Mouse (Mus musculus): ENCODE data around the gene Tcta.
A peak's percentile ranks its signal among the peaks of the same experiment; 100 is the strongest.
"Not testable (repeated sequence)": the region's sequence is repeated elsewhere in the genome, so short reads cannot be mapped to it uniquely, and the experiment has no call there.

Tcta gene

GRCm38 (mm10) chr9:108305629-108306520, at the start of gene Tcta, which contains the start of gene Rhoa:
TSS of gene Tcta (minus strand) at chr9:108306160.
TSS of gene Rhoa (plus strand) at chr9:108306129.
- peak; percentile 100 for DNase-seq (ENCODE audit: low spot score)

DNA sequence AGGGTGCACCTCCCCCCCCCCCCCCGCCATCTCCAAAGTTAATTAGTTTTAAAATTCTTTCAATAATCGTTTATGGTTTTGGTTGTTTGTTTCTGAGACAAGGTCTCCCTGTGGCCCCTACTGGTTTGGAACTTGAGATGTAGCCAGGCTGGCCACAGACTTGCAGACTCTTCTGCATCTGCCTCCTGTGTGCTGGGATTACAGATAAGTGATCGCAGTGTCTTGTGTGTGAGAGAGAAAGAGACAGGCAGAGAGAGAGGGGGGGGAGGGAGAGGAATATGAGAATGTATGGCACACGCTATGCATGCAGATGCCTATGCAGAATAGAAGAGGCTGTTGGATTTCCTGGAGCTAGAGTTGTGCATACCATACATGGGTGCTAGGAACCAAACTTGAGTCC, 43.8 kb upstream of the Tcta start:
- DNase-seq (ENCODE audit: low spot score), result no peak

DNA sequence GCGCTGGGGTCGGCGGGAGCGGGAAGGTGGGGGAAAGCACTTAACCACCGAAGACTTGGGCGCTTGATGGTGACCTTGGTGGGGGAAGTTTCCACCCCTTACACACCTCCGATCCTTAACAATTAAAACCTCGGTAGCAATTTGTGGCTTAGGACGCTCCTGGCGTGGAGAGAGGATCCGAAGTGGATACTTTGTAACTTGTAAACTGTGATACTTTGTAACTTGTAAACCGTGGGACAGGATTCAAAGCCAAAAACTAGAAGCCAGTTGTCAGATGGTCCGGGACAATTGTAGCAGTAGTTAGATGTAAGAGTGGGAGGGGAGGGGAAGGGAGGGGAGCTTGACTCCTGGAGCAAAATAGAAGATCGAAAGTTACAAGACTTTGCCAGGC, 42.3 kb upstream of the Tcta start:
- peak; percentile 23 for DNase-seq (ENCODE audit: low spot score)

DNA sequence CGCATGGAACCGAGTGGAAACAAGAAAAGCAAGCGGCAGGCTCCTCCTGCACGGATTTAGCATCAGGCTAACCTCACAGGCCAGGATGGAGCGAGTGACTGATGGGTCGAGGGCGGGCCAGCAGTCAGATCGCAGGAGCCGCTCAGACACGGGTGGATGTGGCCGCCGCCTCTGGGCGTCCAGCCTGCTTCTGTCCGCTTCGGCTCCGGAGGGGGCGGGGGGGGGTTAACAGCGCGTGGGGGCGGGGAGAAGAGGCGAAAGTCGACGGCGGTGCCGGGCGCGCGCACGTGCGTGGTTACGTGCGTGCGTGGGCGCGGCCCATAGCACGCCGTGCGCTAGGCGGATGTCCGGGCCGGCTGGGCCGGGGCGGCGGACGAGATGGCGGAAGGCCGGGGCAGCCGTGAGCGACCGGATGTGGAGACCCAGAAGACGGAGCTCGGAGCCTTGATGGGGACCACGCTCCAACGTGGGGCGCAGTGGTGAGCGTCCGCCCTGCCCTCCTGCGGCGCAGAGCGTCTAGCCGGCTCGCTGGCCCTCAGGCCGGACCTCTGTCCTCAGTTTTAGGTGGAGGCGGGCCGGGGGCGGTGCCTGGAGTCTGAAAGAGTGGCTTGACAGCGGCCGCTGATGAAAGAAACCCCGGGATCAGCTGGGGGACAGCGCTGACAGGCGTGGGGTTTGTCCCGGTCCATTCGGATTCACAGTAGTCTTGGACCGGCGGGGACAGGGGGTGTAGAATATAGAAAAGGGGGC, 41.8 kb upstream of the Tcta start, which contains the start of gene Usp4:
Usp4 (plus strand) TSS at position 314 of the 750 bp plus-strand sequence.
- peak; percentile 89 for DNase-seq (ENCODE audit: low spot score)

GRCm38 (mm10) chr9:108347024-108347423, 41.1 kb upstream of the Tcta start:
- DNase-seq (ENCODE audit: low spot score), result peak; percentile 63

DNA sequence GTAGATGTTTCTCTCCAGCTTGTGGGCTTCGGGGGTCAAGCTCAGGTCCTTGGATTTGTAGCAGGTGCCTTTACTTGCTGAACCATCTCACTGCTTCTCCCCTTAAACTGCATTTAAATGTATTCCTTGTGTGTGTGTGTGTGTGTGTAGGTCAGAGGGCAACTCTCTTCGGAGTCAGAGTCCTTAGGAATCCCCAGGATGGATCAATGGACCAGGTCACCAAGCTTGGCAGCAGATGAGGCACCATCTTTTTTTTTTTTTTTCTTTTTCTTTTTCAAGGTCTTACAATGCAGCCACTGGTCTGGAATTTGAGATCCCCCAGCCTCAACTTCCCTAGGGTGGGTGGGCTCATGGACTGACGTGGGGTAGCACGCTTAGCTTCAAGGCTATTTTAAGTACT, 38.5 kb upstream of the Tcta start:
- DNase-seq (ENCODE audit: low spot score), result no peak

GRCm38 (mm10) chr9:108343835-108344234, 37.9 kb upstream of the Tcta start:
- DNase-seq (ENCODE audit: low spot score), result no peak

DNA sequence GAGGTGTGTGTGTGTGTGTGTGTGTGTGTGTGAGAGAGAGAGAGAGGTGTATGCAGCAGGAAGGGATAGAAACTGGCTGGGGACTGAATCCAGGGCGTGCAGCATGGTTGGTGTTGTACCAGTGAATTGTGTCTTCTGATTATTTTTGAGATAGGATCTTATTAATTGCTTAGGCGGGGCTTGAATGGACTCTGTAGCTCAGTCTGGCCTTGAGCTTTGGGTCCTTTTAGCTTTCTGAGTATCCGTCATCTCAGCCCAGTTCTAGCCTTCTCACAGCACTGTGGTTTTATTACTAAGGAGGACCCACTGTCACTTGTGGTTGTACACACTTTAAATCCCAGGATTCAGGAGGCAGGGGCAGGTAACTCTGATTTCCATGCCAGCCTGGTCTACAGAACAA, 37.4 kb upstream of the Tcta start:
- peak; percentile 21 for DNase-seq (ENCODE audit: low spot score)

GRCm38 (mm10) chr9:108342301-108342831, 36.4 kb upstream of the Tcta start:
- peak; percentile 94 for DNase-seq (ENCODE audit: low spot score)

- peak; percentile 82 for DNase-seq (ENCODE audit: low spot score)
Measured at GRCm38 (mm10) chr9:108341801-108342200, 35.8 kb upstream of the Tcta start.

DNA sequence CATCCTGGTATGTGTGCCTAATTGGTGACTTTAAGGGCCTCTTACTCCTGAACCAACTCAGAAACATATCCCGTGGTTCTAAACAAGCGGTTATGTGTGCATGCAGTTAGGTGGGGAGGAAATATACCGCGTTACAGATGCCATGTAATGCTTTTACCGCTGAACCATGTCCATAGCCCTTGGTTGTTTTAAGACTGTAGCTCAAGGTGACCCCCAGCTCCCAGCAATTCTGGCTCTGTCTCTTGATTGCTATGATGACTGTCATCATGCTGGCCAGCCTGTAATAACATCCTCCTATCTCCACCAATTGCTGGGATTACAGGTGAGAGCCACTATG, 35.1 kb upstream of the Tcta start:
- DNase-seq (ENCODE audit: low spot score), result no peak

DNA sequence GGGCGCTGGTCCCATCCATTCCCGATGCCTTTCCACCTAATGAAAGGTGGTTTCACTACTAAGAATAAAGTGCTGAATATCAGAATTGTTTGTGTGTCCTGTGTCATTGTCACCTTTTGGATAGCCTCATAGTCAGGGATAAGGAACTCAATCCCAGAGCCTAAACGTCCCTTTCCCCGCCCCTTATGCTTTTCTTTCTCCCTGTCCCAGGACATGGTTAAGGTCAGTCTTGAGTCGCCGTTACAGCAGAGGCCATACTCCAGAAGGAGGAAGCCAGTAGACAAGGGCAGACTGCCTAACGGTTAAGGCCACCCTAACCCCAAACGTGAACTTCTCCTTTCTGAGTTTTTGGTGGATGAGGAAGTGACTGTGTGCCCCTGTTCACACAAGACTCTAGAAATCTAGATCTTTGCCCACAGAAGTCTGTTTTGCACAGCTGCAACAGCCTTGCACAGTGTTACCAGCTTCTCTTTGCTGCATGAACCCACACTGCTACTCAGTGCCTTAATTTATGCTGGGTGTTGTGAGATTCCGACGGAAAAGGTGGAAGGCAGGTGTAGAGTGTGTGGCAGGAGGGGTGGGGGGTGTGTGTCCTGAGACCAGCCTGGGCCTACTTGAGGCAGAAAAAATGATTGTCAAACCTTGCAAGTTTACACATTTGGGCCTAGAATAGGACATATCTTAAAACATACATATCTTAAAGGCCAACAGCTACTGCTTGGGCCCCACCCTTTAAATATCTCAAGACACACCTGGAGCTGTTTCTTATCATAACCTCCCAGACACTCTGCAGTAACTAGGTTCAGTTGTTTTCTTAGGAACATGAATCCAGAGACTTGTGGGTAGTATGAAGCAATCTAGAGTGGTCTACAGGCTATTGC, 34.5 kb upstream of the Tcta start:
- peak; percentile 58 for DNase-seq (ENCODE audit: low spot score)

GRCm38 (mm10) chr9:108339886-108340257, 33.9 kb upstream of the Tcta start:
- peak; percentile 43 for DNase-seq (ENCODE audit: low spot score)

- DNase-seq (ENCODE audit: low spot score), result peak; percentile 97
Measured at GRCm38 (mm10) chr9:108338886-108339781, 33.2 kb upstream of the Tcta start, which contains the start of gene Gpx1. TSS of gene Gpx1 (plus strand) at chr9:108338903.

DNA sequence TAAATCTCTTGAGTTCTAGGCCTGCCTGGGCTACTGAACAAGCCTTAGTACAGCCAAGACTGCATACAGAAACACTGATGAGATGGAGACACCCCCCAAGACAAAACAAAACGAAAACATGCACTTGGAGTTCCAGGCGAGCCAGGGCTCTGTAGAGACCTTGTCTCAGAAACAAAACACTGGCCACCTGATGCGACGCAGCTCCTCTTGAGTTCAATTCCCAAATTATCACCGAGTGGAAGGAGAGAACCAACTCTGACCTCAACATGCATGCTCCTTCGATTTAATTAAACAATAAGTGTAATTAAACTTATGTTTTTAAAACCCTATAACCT, 32.6 kb upstream of the Tcta start:
- DNase-seq (ENCODE audit: low spot score), result no peak

DNA sequence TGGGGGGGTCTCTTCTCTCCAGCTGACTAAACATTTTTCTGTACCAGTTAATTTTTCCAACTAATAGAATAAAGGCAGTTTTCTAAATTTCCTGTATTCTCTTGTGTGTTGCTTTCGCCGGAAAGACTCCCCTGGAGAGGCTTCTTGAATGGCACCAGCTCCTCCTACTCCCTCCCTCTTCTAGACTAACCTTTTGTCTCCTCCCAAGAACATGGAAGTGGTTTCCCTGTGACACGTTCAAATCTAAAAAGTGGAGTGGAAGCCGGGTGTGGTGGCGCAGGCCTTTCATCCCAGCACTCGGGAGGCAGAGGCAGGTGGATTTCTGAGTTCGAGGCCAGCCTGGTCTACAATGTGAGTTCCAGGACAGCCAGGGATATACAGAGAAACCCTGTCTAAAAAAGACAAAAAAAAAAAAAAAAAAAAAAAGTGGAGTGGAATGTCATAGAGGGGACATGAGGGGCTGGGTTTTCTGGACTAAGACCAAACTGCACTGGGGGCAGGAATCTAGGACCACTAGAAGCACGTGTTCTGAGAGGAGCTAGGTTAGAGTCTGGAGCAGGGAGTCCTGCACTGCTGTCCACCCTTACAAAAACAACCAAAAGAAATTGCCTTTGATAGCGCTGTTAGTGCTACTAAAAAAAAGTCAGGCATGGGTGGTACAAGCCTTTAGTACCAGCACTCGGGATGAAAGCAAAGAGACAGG, 32.0 kb upstream of the Tcta start:
- DNase-seq (ENCODE audit: low spot score), result no peak

DNA sequence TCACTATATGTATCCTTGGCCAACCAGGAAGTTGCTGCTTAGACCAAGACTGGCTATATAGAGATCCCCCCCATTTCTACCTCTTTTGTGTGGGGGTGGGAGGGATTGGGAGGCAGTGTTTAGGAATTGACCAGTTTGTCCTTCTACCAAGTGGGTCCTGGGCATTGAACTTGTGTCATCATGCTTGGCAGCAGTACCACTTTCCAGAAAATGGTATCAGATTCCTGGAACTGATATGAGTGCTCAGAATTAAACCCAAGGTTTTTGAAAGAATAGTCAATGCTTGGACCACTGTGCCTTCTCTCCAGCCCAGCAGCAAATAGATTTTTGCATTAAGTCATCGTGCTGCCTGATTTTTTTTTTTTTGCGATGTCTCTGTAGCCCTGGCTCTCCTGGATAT, 19.9 kb upstream of the Tcta start:
- no peak for DNase-seq (ENCODE audit: low spot score)

DNA sequence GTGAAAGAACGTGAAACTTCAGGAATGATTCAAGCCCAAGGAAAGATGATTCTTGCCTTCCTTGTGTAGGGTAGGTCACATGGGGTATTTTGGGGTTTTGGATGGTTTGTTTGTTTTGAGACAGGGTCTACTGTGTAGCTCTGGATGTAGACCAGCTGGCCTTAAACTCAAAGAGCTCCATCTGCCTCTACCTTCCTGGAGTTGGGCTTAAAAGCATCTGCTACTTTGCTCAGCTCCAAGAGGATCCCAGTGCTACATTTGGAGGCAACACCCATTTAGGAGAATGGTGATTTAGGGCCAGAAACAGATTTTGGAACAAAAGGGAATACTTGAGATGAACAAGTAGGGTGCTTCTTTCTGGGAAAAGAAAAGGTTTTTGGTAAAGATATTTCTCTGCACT, 18.8 kb upstream of the Tcta start:
- no peak for DNase-seq (ENCODE audit: low spot score)

- DNase-seq (ENCODE audit: low spot score), result not testable (repeated sequence)
Measured at GRCm38 (mm10) chr9:108322054-108322453, 16.1 kb upstream of the Tcta start.

DNA sequence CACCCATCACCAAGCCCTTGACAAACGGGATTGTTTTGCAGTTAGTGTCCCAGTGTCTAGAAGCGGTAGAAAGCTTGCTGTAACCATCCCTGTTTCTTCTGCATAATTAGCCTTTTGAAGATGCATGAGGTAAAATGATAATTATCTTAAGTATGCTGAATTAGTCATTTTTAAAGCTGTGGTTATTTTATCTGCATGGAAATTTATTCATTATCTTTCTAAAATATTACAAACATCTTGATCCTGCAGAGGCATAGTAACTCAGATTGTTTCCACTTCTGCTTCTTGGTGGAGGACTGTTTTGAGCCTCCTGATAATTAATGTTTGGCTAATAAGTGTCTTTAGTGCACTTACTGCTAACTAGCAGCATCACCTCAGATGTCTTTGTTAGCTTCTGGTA, 12.5 kb upstream of the Tcta start:
- no peak for DNase-seq (ENCODE audit: low spot score)
